Comparison of ENCODE assay signal across 8 mouse cellular contexts in genomic region chr15:27923280-27923986, GRCm38 (mm10).
DNase-seq lines count a peak whose midpoint lies in the region; ATAC-seq and TF ChIP-seq lines count a peak whose summit lies in the region.

No protein-coding gene starts in this region.

- no peaks in the 10 kb centered on the region for H3K36me3 ChIP-seq in ES-E14 (ENCODE audit: control insufficient read depth, insufficient read depth, low read length, poor library complexity, severe bottlenecking)
- no peaks in the 10 kb centered on the region for H3K36me3 ChIP-seq in forebrain, embryonic 12.5 days (replicated peaks)
- no peaks in the 10 kb centered on the region for H3K36me3 ChIP-seq in heart, postnatal 0 days (replicated peaks; ENCODE audit: control insufficient read depth, insufficient read depth, low read length)
- 0 out of 2 replicates have a peak, but pooled peaks cover 1% of the 10 kb centered on the region for H3K36me3 ChIP-seq in neural tube, embryonic 14.5 days (ENCODE audit: control insufficient read depth, insufficient read depth, low read length)

- H3K9ac ChIP-seq in ES-E14 (ENCODE audit: insufficient read depth, low read depth, low read length, poor library complexity, severe bottlenecking): no peak overlapping the region
- H3K9ac ChIP-seq in forebrain, embryonic 12.5 days: peak overlapping the region; percentile 30; the same call in 1 of the 2 replicates
- peak overlapping the region; percentile 41; the same call in 1 of the 2 replicates for H3K9ac ChIP-seq in heart, postnatal 0 days (replicated peaks; ENCODE audit: low read depth, low read length)
- peak overlapping the region; percentile 60 for H3K9ac ChIP-seq in neural tube, embryonic 14.5 days (replicated peaks; ENCODE audit: low read depth, low read length)

- no peaks in the 10 kb centered on the region for H3K27me3 ChIP-seq in forebrain, embryonic 12.5 days
- no peaks in the 10 kb centered on the region for H3K27me3 ChIP-seq in heart, postnatal 0 days (ENCODE audit: control insufficient read depth, insufficient read depth, low read length)
- no peaks in the 10 kb centered on the region for H3K27me3 ChIP-seq in neural tube, embryonic 14.5 days (ENCODE audit: control insufficient read depth, insufficient read depth, low read length)

- TF ChIP-seq EP300 in heart, postnatal 0 days (IDR thresholded peaks at IDR 0.05; ENCODE audit: low read depth): no peak

- 6% methylated on average over 21 of the region's 21 CpGs for WGBS in forebrain, embryonic 12.5 days
- WGBS in heart, postnatal 0 days: 6% methylated on average over 21 of the region's 21 CpGs
- WGBS in neural tube, embryonic 14.5 days: 8% methylated on average over 21 of the region's 21 CpGs

- H3K4me2 ChIP-seq in forebrain, embryonic 12.5 days: peak overlapping the region; percentile 53
- peak overlapping the region; percentile 70 for H3K4me2 ChIP-seq in heart, postnatal 0 days (ENCODE audit: low read depth, low read length)
- peak overlapping the region; percentile 58 for H3K4me2 ChIP-seq in neural tube, embryonic 14.5 days (ENCODE audit: low read depth, low read length)

- DNase-seq in ES-E14 (ENCODE audit: low read depth, low spot score): peak; percentile 38
- DNase-seq in c-Kit-positive CD71-positive TER-119-positive erythroid progenitor cells, embryonic 14.5 days (ENCODE audit: low spot score): peak; percentile 52
- DNase-seq in heart, postnatal 0 days (ENCODE audit: low spot score): peak; percentile 84
- DNase-seq in kidney, postnatal 36 days: peak; percentile 88 to 89
- DNase-seq in lung, adult 18-20 months: peak; percentile 75 to 78
- peak; percentile 92 for DNase-seq in thymus, postnatal 14 days

- H3K4me1 ChIP-seq in ES-E14 (ENCODE audit: control insufficient read depth in 2 of 2, insufficient read depth in 2 of 2, low read length in 2 of 2, poor library complexity in 1 of 2): peaks cover 4 to 19% of the 10 kb centered on the region in 2 experiments; a peak in 2 of 4 replicates
- peaks cover 70% of the 10 kb centered on the region for H3K4me1 ChIP-seq in forebrain, embryonic 12.5 days
- H3K4me1 ChIP-seq in heart, postnatal 0 days (ENCODE audit: control insufficient read depth, insufficient read depth): peaks cover 18% of the 10 kb centered on the region
- peaks cover 37% of the 10 kb centered on the region for H3K4me1 ChIP-seq in neural tube, embryonic 14.5 days (ENCODE audit: control insufficient read depth, insufficient read depth, low read length)

- no peak overlapping the region for H3K4me3 ChIP-seq in ES-E14 (ENCODE audit: insufficient read depth in 1 of 2, low read depth in 1 of 2, low read length in 2 of 2, poor library complexity in 1 of 2, severe bottlenecking in 1 of 2)
- peak overlapping the region; percentile 28 for H3K4me3 ChIP-seq in forebrain, embryonic 12.5 days (replicated peaks)
- peak overlapping the region; percentile 45 for H3K4me3 ChIP-seq in heart, postnatal 0 days (ENCODE audit: low read depth, low read length)
- H3K4me3 ChIP-seq in neural tube, embryonic 14.5 days (ENCODE audit: low read depth, low read length): peak overlapping the region; percentile 29

- H3K9me3 ChIP-seq in ES-E14 (ENCODE audit: control insufficient read depth, insufficient read depth, low read depth, low read length): no peaks in the 10 kb centered on the region
- no peaks in the 10 kb centered on the region for H3K9me3 ChIP-seq in forebrain, embryonic 12.5 days
- no peaks in the 10 kb centered on the region for H3K9me3 ChIP-seq in heart, postnatal 0 days (replicated peaks; ENCODE audit: control insufficient read depth, low read length)
- H3K9me3 ChIP-seq in neural tube, embryonic 14.5 days (ENCODE audit: control insufficient read depth, low read length): no peaks in the 10 kb centered on the region

- peak; percentile 93 for ATAC-seq in forebrain, embryonic 12.5 days (ENCODE audit: low FRiP score)
- ATAC-seq in heart, postnatal 0 days (ENCODE audit: insufficient read depth, low read depth): peak; percentile 88
- ATAC-seq in neural tube, embryonic 14.5 days (ENCODE audit: low read depth): peak; percentile 95

- H3K27ac ChIP-seq in ES-E14 (ENCODE audit: insufficient read depth, low read depth, low read length, poor library complexity, severe bottlenecking): no peak overlapping the region
- peak overlapping the region; percentile 68 for H3K27ac ChIP-seq in forebrain, embryonic 12.5 days
- peak overlapping the region; percentile 49; the same call in 1 of the 2 replicates for H3K27ac ChIP-seq in heart, postnatal 0 days (ENCODE audit: low read depth)
- peak overlapping the region; percentile 82 for H3K27ac ChIP-seq in neural tube, embryonic 14.5 days (ENCODE audit: low read depth, low read length)

- peak; percentile 33 for TF ChIP-seq CTCF in heart, postnatal 0 days (IDR thresholded peaks at IDR 0.05; ENCODE audit: low read depth)

- in situ Hi-C loops in ES-E14 (cut with MboI; ENCODE audit: low sequenced_read_pairs in 2 of 2, unreplicated experiment in 2 of 2): loop anchor here in 1 of 2 experiments (5.0 kb wide), 1 partner anchor 259 kb away; no protein-coding TSS in a partner anchor

TF ChIP-seq in ES-E14, 5 proteins besides CTCF, POLR2A, EP300 and RAD21:
- no peak for TF ChIP-seq HCFC1 (IDR thresholded peaks at IDR 0.05; ENCODE audit: borderline replicate concordance, insufficient read depth, low read length)
- no peak for TF ChIP-seq MAFK (IDR thresholded peaks at IDR 0.05; ENCODE audit: insufficient read depth, low read depth, low read length)
- no peak for TF ChIP-seq CHD2 (IDR thresholded peaks at IDR 0.05; ENCODE audit: low read depth, low read length)
- no peak for TF ChIP-seq ZNF384 (IDR thresholded peaks at IDR 0.05; ENCODE audit: low read depth, low read length)
- no peak for TF ChIP-seq ZC3H11A (IDR thresholded peaks at IDR 0.05; ENCODE audit: borderline replicate concordance, low read depth, low read length)

Comparison
In these comparisons a context has a peak if more than half of its experiments do, and no peak if none do; other contexts are left out.
1. DNase-seq: peak in every context shown above with its lines; median percentile 92 in thymus, postnatal 14 days; 88 in kidney, postnatal 36 days; 84 in heart, postnatal 0 days; 76 in lung, adult 18-20 months; 52 in c-Kit-positive CD71-positive TER-119-positive erythroid progenitor cells, embryonic 14.5 days; 38 in ES-E14.
2. H3K4me3 ChIP-seq: peak in forebrain, embryonic 12.5 days (single experiment), heart, postnatal 0 days (single experiment) and neural tube, embryonic 14.5 days (single experiment); none in ES-E14 (0 of 2).
3. Peak in every context shown above with its lines, with median percentiles within 50 percentile points of each other: ATAC-seq and H3K4me2 ChIP-seq.